Comparison of ENCODE assay signal across 10 mouse cellular contexts in genomic region chr2:91291197-91292007, GRCm38 (mm10). TPM values are rescaled to one million over a fixed set of nuclear protein-coding genes. Genes with fewer than 3 reads are reported as not detected.
DNase-seq lines count a peak whose midpoint lies in the region; ATAC-seq and TF ChIP-seq lines count a peak whose summit lies in the region.
"Had no signal": no experiment of that assay in that cellular context is flagged by ENCODE, and none has a peak within 500 bp of the region (broad histone marks: within the 10 kb centered on the region; RNA-seq: fewer than 3 reads in every experiment).

No protein-coding gene starts in this region.

- no peak overlapping the region; the same call in 1 of the 2 replicates for H3K27ac ChIP-seq in hindbrain, embryonic 16.5 days (ENCODE audit: low read depth, low read length)
- no peak overlapping the region for H3K27ac ChIP-seq in hindbrain, embryonic 12.5 days
- H3K27ac ChIP-seq in forebrain, embryonic 13.5 days, result peak overlapping the region; percentile 10
- H3K27ac ChIP-seq in lung, embryonic 14.5 days (ENCODE audit: low read depth), result peak overlapping the region; percentile 50; the same call in 1 of the 2 replicates
- H3K27ac ChIP-seq: liver, embryonic 12.5 days had no signal

- H3K36me3 ChIP-seq in hindbrain, embryonic 16.5 days (ENCODE audit: control insufficient read depth, insufficient read depth, low read length), result no peaks in the 10 kb centered on the region
- no peaks in the 10 kb centered on the region for H3K36me3 ChIP-seq in hindbrain, embryonic 12.5 days
- peaks cover 10% of the 10 kb centered on the region; the same call in 1 of the 2 replicates for H3K36me3 ChIP-seq in forebrain, embryonic 13.5 days (ENCODE audit: poor library complexity, severe bottlenecking)
- no peaks in the 10 kb centered on the region for H3K36me3 ChIP-seq in lung, embryonic 14.5 days (ENCODE audit: insufficient read depth)
- H3K36me3 ChIP-seq: liver, embryonic 12.5 days had no signal

- 61% methylated on average over 12 of the region's 12 CpGs for WGBS in hindbrain, embryonic 16.5 days
- 75% methylated on average over 12 of the region's 12 CpGs for WGBS in hindbrain, embryonic 12.5 days
- WGBS in forebrain, embryonic 13.5 days, result 63% methylated on average over 12 of the region's 12 CpGs
- 57% methylated on average over 12 of the region's 12 CpGs for WGBS in lung, embryonic 14.5 days

- H3K4me2 ChIP-seq in hindbrain, embryonic 16.5 days (ENCODE audit: low read length), result no peak overlapping the region
- no peak overlapping the region for H3K4me2 ChIP-seq in hindbrain, embryonic 12.5 days (replicated peaks)
- no peak overlapping the region for H3K4me2 ChIP-seq in forebrain, embryonic 13.5 days
- no peak overlapping the region for H3K4me2 ChIP-seq in lung, embryonic 14.5 days
- H3K4me2 ChIP-seq: liver, embryonic 12.5 days had no signal

- H3K27me3 ChIP-seq in hindbrain, embryonic 16.5 days (replicated peaks; ENCODE audit: control insufficient read depth, insufficient read depth, low read length), result no peaks in the 10 kb centered on the region
- H3K27me3 ChIP-seq in hindbrain, embryonic 12.5 days, result no peaks in the 10 kb centered on the region
- no peaks in the 10 kb centered on the region for H3K27me3 ChIP-seq in forebrain, embryonic 13.5 days
- H3K27me3 ChIP-seq in lung, embryonic 14.5 days (ENCODE audit: insufficient read depth, low read length), result no peaks in the 10 kb centered on the region
- H3K27me3 ChIP-seq: Patski had no signal

- H3K9ac ChIP-seq in hindbrain, embryonic 16.5 days (ENCODE audit: low read depth, low read length), result no peak overlapping the region
- no peak overlapping the region for H3K9ac ChIP-seq in hindbrain, embryonic 12.5 days
- H3K9ac ChIP-seq in forebrain, embryonic 13.5 days, result no peak overlapping the region
- H3K9ac ChIP-seq in lung, embryonic 14.5 days, result no peak overlapping the region
- H3K9ac ChIP-seq: liver, embryonic 12.5 days had no signal

- H3K4me1 ChIP-seq in hindbrain, embryonic 16.5 days (ENCODE audit: control insufficient read depth, insufficient read depth, low read depth, low read length), result peaks cover 3% of the 10 kb centered on the region; the same call in 1 of the 2 replicates
- H3K4me1 ChIP-seq in hindbrain, embryonic 12.5 days, result 0 out of 2 replicates have a peak, but pooled peaks cover 3% of the 10 kb centered on the region
- peaks cover 13% of the 10 kb centered on the region for H3K4me1 ChIP-seq in forebrain, embryonic 13.5 days
- no peaks in the 10 kb centered on the region for H3K4me1 ChIP-seq in lung, embryonic 14.5 days (ENCODE audit: insufficient read depth)

- no peak for TF ChIP-seq CTCF in lung, embryonic 14.5 days (IDR thresholded peaks at IDR 0.05; ENCODE audit: low read depth)

- DNase-seq in ZHBTc4 (ENCODE audit: low read depth, low spot score) (peak; percentile 26), liver (no peak)
- DNase-seq in lung, embryonic 14.5 days, result peak; percentile 29
- DNase-seq in embryo, embryonic 10.5 days (ENCODE audit: low spot score), result no peak
- DNase-seq in thymus, postnatal 14 days, result no peak

- no peak overlapping the region for H3K4me3 ChIP-seq in hindbrain, embryonic 16.5 days (ENCODE audit: low read length)
- H3K4me3 ChIP-seq in hindbrain, embryonic 12.5 days, result no peak overlapping the region
- no peak overlapping the region for H3K4me3 ChIP-seq in forebrain, embryonic 13.5 days
- H3K4me3 ChIP-seq in lung, embryonic 14.5 days (ENCODE audit: low read depth, low read length), result no peak overlapping the region
- H3K4me3 ChIP-seq: liver, embryonic 12.5 days had no signal

- H3K9me3 ChIP-seq in hindbrain, embryonic 16.5 days (ENCODE audit: control insufficient read depth, low read length), result no peaks in the 10 kb centered on the region
- H3K9me3 ChIP-seq in hindbrain, embryonic 12.5 days (replicated peaks), result no peaks in the 10 kb centered on the region
- no peaks in the 10 kb centered on the region for H3K9me3 ChIP-seq in forebrain, embryonic 13.5 days (replicated peaks)
- no peaks in the 10 kb centered on the region for H3K9me3 ChIP-seq in lung, embryonic 14.5 days (ENCODE audit: low read depth, low read length)
- H3K9me3 ChIP-seq: liver, embryonic 12.5 days had no signal

- ATAC-seq in hindbrain, embryonic 16.5 days, result peak; percentile 47
- ATAC-seq in hindbrain, embryonic 12.5 days (ENCODE audit: low FRiP score), result no peak
- no peak for ATAC-seq in forebrain, embryonic 13.5 days
- ATAC-seq in lung, embryonic 14.5 days (ENCODE audit: insufficient read depth), result 0 out of 2 replicates have a peak, but pooled peaks have one; percentile 39
- ATAC-seq: liver, embryonic 12.5 days; Patski had no signal

RNA-seq across cellular contexts. Expression of gene Arfgap2, which starts 26.6 kb away (rescaled TPM):
- 61.2 and 67.7 TPM in 2 replicates for polyA plus RNA-seq in hindbrain, embryonic 16.5 days (2015; fragmentation: Nextera tagmentation; extraction: Ambion mirVana)
- 84.5 and 85.6 TPM in 2 replicates for polyA plus RNA-seq in hindbrain, embryonic 12.5 days (2016; fragmentation: Nextera tagmentation; extraction: Ambion mirVana)
- 78.4 and 84.3 TPM in 2 replicates for polyA plus RNA-seq in forebrain, embryonic 13.5 days (2015; fragmentation: Nextera tagmentation; extraction: Ambion mirVana)
- polyA plus RNA-seq in lung, embryonic 14.5 days (2014; fragmentation: Nextera tagmentation; extraction: Ambion mirVana), result 81.1 and 81.2 TPM in 2 replicates

RNA-seq across cellular contexts. Expression of gene Pacsin3, which starts 35.6 kb away (rescaled TPM):
- polyA plus RNA-seq in hindbrain, embryonic 16.5 days (2015; fragmentation: Nextera tagmentation; extraction: Ambion mirVana), result 21.8 and 24.5 TPM in 2 replicates
- polyA plus RNA-seq in hindbrain, embryonic 12.5 days (2016; fragmentation: Nextera tagmentation; extraction: Ambion mirVana), result 21.5 and 25.6 TPM in 2 replicates
- polyA plus RNA-seq in forebrain, embryonic 13.5 days (2015; fragmentation: Nextera tagmentation; extraction: Ambion mirVana), result 23.4 and 26.5 TPM in 2 replicates
- polyA plus RNA-seq in lung, embryonic 14.5 days (2014; fragmentation: Nextera tagmentation; extraction: Ambion mirVana), result 41.2 and 46.9 TPM in 2 replicates

RNA-seq across cellular contexts. Expression of gene Ddb2, which starts 54.6 kb away (rescaled TPM):
- polyA plus RNA-seq in hindbrain, embryonic 16.5 days (2015; fragmentation: Nextera tagmentation; extraction: Ambion mirVana), result 16.1 and 17.4 TPM in 2 replicates
- 10.6 and 13.4 TPM in 2 replicates for polyA plus RNA-seq in hindbrain, embryonic 12.5 days (2016; fragmentation: Nextera tagmentation; extraction: Ambion mirVana)
- 11.8 and 12.0 TPM in 2 replicates for polyA plus RNA-seq in forebrain, embryonic 13.5 days (2015; fragmentation: Nextera tagmentation; extraction: Ambion mirVana)
- polyA plus RNA-seq in lung, embryonic 14.5 days (2014; fragmentation: Nextera tagmentation; extraction: Ambion mirVana), result 14.6 and 17.3 TPM in 2 replicates

Comparison
In these comparisons a context has a peak if more than half of its experiments do, and no peak if none do; other contexts are left out.
1. ATAC-seq: peak in hindbrain, embryonic 16.5 days (single experiment) and lung, embryonic 14.5 days (single experiment); none in hindbrain, embryonic 12.5 days (single experiment) and forebrain, embryonic 13.5 days (single experiment).
2. H3K27ac ChIP-seq: peak in forebrain, embryonic 13.5 days (single experiment) and lung, embryonic 14.5 days (single experiment); none in hindbrain, embryonic 16.5 days (single experiment) and hindbrain, embryonic 12.5 days (single experiment).
3. DNase-seq: peak in ZHBTc4 (single experiment) and lung, embryonic 14.5 days (single experiment); none in liver (single experiment), embryo, embryonic 10.5 days (single experiment) and thymus, postnatal 14 days (single experiment).